Mouse (Mus musculus) olfactory bulb, adult 2 months (tissue): ENCODE measurements around the gene Vmn1r224. TPM values are rescaled to one million over a fixed set of nuclear protein-coding genes. Genes with fewer than 3 reads are reported as not detected.

ENCODE experiments used
- H3K27ac ChIP-seq: fragments of 200-500 bp; 2 replicates; pipeline ENCODE4 v1.5.1; 2012; ENCODE audit warnings: low read depth, low read length; ENCODE audit not compliant: insufficient read depth
- H3K4me1 ChIP-seq: fragments of 200-500 bp; 2 replicates; pipeline ENCODE4 v1.6.1; 2012; ENCODE audit warnings: low read length; ENCODE audit not compliant: control insufficient read depth, insufficient read depth
- H3K4me3 ChIP-seq: fragments of 200-500 bp; 2 replicates; pipeline ENCODE4 v1.5.1; 2012; ENCODE audit warnings: mild to moderate bottlenecking, low read depth, low read length, moderate library complexity; ENCODE audit not compliant: insufficient read depth
- CTCF ChIP-seq: fragments of 200-500 bp; IDR thresholded peaks from 2 replicates; pipeline ENCODE4 v1.5.1; 2012; ENCODE audit warnings: low read depth, mild to moderate bottlenecking, low read length, moderate library complexity; ENCODE audit not compliant: insufficient read depth
- POLR2A ChIP-seq: fragments of 200-500 bp; IDR thresholded peaks from 2 replicates; pipeline ENCODE4 v1.6.1; 2012; ENCODE audit warnings: mild to moderate bottlenecking, low read depth, low read length, moderate library complexity; ENCODE audit not compliant: insufficient read depth
- whole genome bisulfite sequencing: fragments of 180-500 bp; shearing (Covaris S2); methylation state at CpG from one replicate; pipeline ENCODE4 v1.1.7; 2018; 5-methylcytosine and 5-hydroxymethylcytosine counted together
- polyA plus RNA-seq: library from polyadenylated mRNA; stranded (reverse); fragments of >200 nt; gene quantifications from 2 replicates; pipeline ENCODE4 v1.2.4, GENCODE M21; 2012; ENCODE audit warnings: low replicate concordance; ENCODE audit not compliant: missing spikeins, insufficient read depth, insufficient read length

Gene Vmn1r224
- polyA plus RNA-seq: not detected in 2 replicates

GRCm38 (mm10) chr17:20413846-20414245 lies at the start of gene Vmn1r224:
TSS of gene Vmn1r224 (plus strand) at chr17:20414146.
- no peak within 1 kb of the TSS for H3K27ac ChIP-seq
- TF ChIP-seq POLR2A: no peak
- TF ChIP-seq CTCF: no peak
- H3K4me1 ChIP-seq: no peaks in the 10 kb centered on the region
- WGBS: 12% methylated on average over 1 of the region's 1 CpGs
- no peak within 1 kb of the TSS for H3K4me3 ChIP-seq

DNA sequence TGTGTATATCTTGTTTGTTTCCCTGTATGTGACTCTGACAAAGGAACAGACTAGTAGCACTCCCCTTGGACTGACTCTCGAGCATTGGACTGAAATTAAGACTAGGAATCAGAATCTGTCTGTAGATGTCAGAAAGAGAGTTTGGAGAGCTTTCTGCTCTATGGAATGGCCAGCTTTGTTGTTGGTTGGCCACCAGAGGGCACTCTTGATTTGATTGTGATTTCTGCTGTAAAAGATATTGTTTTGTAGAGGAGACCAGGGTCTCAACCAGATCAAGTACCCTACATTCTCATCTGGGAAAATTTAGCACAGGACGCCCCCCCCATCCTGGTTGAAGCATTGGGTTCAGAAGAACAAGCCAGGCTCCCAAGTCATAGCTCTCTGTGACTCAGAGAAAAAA lies 14.8 kb upstream of the Vmn1r224 start:
- no peak for TF ChIP-seq POLR2A
- no peak for TF ChIP-seq CTCF
- H3K4me1 ChIP-seq: no peaks in the 10 kb centered on the region
- WGBS: 33% methylated on average over 2 of the region's 2 CpGs

DNA sequence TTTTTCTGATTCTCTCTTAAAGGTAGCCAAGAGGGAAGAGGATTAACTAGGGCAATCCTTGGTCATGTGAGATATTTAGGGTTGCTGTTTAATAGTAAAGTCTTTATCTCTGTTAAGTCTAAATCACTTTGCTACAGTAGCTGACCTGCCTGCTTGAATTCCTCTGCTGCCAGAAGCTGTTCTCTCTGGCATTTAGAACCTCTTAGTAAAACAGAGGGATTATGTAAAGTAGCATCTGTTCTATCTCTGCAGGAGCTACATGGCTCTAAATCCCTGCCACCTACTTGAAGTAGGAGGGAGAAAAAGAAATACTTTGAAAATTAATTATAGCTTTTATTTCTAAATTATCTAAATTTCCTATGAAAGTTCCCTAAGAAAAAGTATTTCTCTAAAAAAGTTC lies 25.3 kb downstream of the Vmn1r224 start:
- no peak for TF ChIP-seq POLR2A
- no peak for TF ChIP-seq CTCF
- Histone ChIP-seq H3K27ac (no peak overlapping the region), H3K4me3 (no peak overlapping the region), H3K4me1 (no peaks in the 10 kb centered on the region)

More for the DNA sequence above, 14.8 kb upstream of the Vmn1r224 start:
- Histone ChIP-seq H3K27ac (no peak overlapping the region), H3K4me3 (no peak overlapping the region)

DNA sequence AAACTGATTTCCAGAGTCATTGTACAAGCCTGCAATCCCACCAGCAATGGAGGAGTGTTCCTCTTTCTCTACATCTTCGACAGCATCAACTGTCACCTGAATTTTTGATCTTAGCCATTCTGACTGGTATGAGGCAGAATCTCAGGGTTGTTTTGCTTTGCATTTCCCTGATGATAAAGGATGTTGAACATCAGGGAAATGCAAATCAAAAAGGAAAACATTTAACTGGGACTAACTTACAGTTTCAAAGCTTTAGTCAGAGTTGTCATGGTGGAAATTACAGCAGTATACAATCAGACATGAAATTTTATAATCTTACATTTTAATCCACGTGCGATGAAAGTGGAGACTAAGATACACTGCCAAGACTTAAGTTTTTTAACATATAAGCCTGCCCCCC lies 59.4 kb downstream of the Vmn1r224 start:
- H3K27ac ChIP-seq: no peak overlapping the region
- no peaks in the 10 kb centered on the region for H3K4me1 ChIP-seq
- no peak overlapping the region for H3K4me3 ChIP-seq
- 67% methylated on average over 3 of the region's 3 CpGs for WGBS
- TF ChIP-seq CTCF (no peak), POLR2A (no peak)

Other genes starting within 250 kb of the Vmn1r224 start
- not detected in 2 replicates for gene Fpr-rs6, start 231.0 kb upstream of the Vmn1r224 start, polyA plus RNA-seq
- not detected in 2 replicates for gene Vmn2r105, start 179.1 kb upstream of the Vmn1r224 start, polyA plus RNA-seq
- not detected in 2 replicates for gene Vmn2r106, start 128.6 kb upstream of the Vmn1r224 start, polyA plus RNA-seq
- not detected in 2 replicates for gene Vmn2r107, start 68.9 kb upstream of the Vmn1r224 start, polyA plus RNA-seq
- not detected in 2 replicates for gene Vmn2r108, start 67.2 kb downstream of the Vmn1r224 start, polyA plus RNA-seq
- not detected in 2 replicates for gene Vmn1r225, start 84.0 kb downstream of the Vmn1r224 start, polyA plus RNA-seq
- not detected in 2 replicates for gene Vmn2r109, start 150.6 kb downstream of the Vmn1r224 start, polyA plus RNA-seq
- not detected in 2 replicates for gene Vmn2r110, start 182.3 kb downstream of the Vmn1r224 start, polyA plus RNA-seq
- gene Fpr-rs3, start 210.7 kb downstream of the Vmn1r224 start, polyA plus RNA-seq: not detected in 2 replicates